Mouse (Mus musculus) lung, adult 18-20 months (tissue): Measurements from ENCODE around the gene Copz1.

Source experiments
- DNase-seq, 2 experiments: peaks; one replicate each; pipeline ENCODE4 v3.0.0; 2022; ENCODE audit warnings: mixed read lengths in 2 of 2

Copz1 gene

DNA sequence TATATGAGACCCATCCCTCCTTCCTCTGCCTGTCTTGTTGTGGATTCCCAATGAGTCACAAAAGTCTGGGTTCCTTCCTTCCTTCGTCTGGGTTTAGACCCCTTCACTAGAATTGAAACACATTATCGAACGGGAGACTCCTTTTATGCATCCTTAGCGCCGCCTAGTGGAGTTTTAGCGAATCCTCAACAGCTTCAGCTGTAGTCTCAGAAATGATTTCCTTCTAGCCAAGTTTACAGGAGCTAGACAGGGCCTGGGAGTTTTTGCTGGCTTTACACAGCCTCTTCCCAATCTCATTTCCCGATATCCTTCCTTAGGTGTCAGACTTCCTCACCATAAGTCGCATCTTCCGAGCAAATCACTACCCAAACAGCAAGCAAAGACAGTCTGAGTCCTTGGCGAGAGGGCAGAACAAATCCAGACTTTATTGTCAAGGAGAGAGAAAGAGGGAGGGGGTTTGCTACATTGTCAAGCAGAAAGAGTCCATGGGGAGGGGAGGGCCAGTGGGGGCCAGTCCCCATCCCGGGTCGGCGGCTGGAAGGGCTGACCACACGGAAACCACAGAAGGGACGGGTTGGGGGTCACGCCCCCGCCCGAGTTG lies 41.1 kb downstream of the Copz1 start:
- DNase-seq = peak in 1 of 2 experiments; percentile 62

DNA sequence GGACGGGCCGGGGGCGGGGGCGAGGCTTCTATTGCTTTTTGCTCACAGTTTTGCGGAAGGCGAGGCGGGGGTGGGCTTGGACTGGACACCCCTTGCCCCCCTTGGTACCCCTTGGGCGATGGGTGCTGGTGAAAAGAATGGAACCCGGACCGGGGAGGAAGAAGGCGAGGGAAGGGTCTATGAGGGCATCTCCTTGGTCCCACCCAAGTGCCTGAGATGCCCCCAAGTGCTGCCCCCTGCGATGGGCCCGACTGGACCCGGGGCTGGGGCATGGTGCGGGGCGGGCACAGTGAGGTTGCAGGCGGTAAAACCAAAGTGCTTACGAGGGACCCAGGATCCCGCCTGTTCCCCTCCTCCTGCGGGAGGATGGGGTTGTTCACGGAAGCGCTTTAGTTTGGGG lies 41.7 kb downstream of the Copz1 start:
- DNase-seq = no peak

DNA sequence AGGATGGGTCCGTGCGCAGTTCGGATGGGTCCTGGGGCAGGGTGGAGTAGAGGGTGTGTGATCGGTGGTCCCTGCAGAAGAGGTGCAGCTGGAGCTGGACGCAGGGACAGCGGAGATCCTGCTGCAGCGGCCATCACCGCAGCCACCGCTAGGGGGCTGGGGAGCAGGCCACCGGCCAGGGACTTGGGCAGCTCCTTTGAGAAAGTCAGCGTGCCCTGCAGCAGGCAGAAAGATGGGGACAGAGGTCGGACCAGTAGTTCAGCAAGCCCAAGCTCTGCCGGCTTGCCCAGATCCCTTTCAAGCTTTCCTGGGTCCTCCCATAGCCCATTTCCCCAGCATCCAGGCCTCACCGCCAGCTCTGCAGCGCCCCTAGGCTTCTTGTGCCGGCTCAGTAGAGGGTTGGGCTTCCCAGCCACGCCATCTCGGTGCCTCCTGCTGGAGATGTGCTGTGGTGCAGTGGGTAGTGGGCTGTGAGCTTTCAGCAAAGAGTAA lies 42.5 kb downstream of the Copz1 start:
- DNase-seq = peak; percentile 64 to 75

DNA sequence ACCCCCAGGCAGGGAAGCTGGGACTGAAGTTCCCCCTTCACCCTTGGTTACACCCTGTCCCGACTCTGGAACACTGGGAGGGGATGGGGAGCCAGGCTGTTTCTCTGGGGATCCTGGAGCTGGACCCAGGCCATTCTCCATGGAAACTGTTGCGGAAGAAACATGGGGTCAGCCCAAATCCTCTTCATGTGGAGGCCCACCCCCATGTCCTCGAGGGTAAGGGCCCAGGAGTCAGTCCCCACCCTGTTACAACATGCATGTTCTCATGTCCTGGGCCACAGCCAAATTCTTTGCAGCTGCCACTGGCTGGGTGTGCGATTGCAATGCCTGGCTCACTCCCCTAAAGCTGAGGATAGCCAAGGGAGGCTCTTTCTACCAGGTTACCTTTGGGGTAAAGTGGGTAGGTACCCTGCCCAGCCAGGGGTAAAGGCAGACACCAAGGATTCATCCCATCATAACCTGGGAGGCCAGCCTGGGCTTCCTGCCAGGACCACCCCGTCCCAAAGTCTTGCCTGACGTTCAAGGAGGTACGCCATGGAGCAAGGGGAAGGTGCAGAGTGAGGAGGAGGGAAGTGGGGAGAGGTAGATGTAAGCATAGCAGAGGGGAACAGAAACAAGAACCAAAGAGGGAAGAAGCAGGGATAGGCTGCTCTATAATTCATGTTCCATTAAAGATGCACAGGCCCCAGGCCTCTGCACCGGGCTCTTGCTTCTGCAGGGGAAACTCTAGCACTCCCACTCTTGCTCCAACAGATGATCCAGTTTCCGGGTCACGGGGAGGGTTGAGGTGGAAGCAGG lies 43.7 kb downstream of the Copz1 start:
- no peak for DNase-seq

DNA sequence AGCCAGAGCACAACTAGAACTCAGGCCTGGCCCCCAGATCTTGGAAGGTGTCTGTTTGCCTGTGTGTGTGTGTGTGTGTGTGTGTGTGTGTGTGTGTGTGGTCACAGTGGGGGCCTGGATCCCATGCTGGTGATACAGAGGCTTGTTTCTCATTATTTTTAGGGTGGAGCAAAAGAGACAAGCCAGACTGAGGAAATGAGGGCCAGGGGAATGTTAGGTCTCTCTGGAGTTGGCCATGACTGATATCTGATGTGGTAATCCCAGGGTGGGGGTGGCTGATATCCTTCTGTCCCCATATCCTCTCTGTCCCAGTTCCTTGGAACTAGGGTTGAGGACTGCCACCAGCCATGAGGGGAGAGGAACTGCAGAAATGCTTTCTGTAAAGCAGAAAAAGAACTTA lies 44.6 kb downstream of the Copz1 start:
- no peak for DNase-seq

DNA sequence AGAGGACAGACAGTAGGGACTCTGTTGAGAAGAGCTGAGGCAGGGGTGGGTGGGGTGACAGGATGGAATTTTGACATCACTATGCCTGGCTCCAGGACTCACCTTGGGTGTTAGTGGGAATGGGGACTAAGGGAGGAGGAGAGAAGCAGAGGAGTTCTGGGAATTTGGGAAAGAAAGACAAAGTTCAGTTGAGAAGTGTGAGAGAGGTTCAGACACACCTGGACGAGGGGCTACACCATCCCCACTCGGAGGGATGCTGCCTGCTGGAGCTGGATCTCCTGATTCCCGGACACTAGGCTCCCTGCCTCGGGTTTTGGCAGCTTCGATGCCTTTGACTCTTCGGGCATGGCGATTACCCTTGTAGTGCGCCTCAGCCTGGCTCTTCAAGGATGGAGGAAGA lies 45.2 kb downstream of the Copz1 start:
- no peak for DNase-seq

DNA sequence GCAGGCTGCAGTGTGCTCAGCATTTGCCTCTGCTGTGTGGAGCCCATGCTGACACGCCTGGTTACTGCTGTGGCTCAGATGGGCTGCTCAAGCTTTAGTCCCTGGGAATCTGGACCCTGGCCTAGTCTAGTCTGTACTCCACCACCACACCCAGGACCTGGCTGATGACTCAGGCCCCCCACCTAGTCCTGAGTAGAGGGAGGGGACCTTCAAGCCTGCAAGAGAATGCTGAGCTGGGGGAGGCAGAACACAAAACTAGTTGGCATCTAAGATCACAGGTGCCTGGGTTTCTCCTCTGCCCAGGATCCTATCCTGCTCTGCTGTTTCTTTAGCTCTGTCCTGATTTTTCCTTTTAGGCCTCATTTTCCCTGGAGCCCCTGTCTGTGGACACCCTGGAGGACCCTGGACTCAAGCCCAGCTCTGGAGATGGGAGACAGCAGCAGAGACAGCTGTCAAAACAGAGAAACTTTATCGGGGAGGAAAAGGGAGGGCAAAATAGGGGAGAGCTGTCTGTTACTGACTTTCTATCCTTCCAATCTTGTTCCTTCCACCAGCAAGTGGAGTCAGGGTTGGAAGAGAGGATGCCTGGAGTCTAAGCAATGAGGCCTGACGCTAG lies 45.8 kb downstream of the Copz1 start:
- no peak for DNase-seq

DNA sequence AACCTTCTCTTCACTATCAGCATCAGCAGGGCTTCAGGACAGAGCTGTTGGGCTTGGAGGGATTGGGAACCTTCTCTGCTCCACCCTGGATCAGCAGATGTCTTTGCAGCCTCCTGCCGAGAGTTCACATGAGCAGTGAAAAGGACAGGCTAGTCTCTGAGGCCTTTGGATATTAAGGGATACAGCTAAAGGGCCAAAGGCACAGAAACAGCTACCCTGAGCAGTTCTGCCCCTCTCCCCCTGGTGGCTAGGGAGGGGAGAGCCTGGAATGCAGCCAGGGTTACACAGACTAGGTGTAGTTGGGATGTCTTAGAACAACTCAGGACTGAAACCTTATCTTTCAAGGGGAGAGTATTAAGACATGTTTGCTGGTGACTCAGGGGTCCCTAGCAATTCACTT lies 48.6 kb downstream of the Copz1 start:
- no peak for DNase-seq

DNA sequence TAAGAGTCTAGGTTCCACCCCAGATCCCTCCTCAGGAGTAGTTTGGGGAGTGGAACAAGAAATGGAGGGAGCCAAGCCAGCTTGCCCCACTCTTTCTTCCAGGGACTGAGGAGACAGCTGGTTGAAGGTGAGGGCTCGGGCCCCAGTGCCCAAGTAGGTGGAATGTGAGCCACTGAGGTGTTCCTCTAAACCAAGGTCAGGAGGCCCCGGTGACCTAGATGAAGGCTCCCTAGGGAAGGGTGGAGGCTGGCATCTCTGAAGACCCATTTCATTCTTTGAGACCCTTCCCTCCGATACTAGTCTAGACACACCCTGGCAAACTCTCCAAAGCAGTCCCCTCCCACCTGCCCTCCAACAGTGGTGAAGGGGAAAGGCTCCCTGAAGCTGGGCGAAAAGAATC lies 49.9 kb downstream of the Copz1 start:
- DNase-seq = no peak

DNA sequence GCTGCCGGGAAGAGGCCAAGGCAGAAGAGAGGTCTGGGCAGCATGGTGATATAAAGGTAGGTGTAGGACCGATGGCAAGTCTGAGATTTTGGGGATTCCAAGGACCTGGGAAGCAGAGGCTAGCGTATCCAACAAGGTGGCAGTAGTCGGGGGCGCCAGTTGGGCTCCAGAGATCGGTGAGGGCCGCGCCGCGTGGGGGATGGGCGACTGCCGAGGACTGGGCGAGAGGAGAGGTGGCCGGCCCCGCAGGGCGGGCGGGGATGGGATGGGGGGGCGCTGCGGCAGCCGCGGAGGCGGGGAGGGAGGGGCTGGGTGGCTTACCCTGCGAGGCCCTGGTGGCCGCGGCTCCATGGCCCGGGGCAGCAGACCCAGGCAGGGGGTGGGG lies 50.5 kb downstream of the Copz1 start:
- DNase-seq = no peak

DNA sequence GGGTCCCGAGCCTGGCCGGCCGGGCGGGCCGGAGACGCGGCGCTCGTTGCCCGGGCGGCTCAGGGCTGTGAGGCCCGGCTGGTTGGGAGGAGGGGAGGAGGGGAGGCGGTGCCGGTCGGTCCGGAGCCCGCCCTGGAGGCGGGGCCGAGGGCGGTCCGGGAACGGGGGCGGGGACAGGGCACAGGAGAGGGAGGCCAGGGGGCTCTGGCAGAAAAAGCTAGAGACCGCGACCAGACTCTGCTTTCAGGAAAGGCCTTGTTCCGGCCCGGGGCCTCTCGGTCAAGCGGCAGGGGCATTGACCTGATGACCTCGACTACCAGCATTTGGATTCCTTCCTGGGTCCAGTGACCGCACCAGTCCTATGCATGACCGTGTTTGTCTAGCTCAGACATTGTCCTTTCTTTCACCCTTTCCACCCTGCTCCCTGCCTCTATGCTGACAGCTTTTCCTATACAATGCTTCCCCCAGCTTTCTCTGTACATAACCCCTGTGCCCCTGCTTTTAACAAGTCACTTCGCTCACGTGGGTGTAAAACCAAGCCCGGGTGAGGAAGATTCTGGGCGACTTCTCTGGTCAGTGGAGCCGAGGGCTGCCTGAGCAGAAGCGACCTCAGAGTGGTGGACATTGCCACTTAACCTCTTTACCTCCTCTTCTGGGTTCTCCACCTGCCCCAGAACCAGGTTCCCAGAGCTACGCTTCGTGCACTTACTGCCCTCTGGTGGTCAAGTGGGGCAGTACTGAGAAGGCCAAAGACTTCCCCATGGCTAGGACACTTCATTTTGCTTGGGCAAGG lies 51.1 kb downstream of the Copz1 start:
- DNase-seq = peak; percentile 85 to 88

DNA sequence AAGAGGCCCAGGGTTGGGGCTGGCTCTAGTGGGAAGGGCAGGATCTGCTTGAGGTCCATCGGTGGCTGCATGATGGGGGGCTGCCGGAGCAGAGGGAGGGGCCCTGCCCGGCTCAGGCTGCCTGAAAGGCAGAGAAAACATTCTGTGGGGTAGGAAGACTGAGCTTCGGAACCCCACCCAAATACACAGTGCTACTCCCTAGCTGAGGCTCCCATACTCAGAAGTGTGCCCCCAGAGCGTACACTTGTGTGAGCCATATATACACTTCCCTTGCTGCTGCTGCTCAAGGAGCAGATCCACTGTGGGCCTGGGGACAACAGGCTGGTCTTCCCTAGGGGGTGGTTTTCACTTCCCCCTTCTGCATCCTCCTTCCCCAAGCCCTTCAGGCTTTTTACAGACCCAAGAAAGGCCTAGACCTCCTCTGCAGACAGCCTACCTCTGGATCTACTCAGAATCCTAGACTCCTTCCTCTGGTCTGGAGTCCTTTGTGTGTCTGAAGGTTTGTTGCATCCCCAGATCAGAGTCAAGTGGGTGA lies 60.6 kb downstream of the Copz1 start:
- no peak for DNase-seq

DNA sequence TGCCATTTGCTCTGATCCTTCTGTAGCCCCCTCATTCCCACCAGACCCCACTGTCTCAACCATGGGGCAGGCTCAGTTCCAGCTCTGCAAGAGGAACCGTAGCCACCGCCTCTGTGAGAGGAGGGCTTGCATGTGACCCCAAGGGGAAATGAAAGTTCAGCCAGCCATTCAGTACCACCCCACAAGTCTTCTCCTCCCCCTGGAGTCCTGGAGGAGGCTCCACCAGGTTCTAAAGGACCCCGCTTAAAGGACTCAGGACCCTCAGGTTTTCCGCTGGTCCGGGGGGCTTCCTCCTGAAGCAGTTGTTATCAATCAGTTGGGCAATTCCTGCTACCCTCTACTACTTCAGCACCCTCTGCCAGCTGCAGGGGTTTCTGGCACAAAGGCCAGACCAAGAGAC lies 61.2 kb downstream of the Copz1 start:
- peak in 1 of 2 experiments; percentile 54 for DNase-seq

DNA sequence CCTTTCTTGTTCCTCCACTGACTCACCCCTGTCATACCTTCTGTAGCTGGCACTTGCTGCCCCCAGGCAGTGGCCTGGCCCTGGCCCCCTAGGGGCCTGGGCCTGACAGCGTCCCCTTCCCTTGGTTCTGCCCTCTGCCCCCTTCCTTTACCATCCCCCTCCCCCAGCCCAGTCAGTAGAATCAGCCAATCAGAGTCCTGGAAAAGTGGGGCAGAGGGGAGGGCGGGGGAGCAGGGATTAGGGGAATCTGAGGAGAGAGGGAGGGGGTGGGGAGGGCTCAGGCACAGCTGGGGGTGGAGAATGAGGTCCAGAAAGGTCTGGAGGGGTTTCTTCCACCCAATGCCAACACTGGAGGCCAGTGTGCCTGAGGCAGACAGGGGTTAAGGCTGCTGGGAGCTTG lies 61.7 kb downstream of the Copz1 start:
- no peak for DNase-seq

DNA sequence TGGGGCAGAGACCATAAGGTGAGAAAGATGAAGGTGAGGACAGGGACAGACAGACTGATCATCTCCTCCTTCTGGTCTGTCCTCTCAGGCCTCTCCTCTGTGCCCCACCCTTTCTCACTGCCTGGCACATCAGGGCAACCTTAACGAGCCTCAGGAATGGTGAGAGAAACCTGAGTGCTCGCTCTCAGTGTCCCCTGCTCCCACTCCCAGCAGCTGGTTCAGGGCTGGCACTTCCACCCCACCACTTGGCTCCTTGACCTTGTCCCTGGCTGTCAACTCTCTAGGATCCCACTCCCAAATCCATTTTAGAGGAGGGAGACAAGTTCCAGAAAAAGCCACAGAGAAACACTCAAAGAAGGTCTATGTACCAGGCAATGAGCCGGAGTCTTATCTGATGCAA lies 62.5 kb downstream of the Copz1 start:
- DNase-seq = no peak

DNA sequence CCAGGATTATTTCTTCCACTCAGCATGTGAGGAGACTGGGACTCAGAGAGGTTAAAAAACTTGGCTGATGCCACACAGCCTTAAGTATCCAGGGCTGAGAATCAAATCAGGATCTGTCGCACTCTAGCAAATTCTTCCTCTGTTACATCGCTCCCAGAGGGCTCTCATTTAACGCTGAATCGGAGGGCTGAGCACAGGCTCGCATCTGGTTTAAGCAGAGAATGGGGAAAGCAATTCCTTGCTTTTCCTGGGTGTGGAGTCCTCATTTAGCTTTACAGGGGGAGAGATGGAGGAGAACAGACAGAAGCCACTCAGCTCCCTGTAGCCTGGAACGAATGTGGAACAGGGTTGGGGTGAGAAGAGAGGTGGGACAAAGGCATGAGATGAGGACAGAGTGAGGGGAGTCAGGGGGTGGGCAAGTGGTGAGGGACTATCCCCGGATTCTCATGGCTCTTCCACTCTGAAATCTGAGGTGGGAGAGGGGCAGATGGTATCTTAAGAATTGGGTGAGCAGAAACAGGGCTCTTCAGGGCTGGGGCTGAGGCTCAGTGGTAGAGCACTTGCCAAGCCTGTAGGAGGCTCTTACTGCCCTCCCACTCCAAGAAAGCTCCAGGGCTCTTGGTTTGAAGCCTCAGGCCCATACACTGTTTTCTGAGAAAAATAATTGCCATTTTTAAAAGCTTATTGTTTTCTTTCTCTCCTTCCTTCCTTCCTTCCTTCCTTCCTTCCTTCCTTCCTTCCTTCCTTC lies 63.1 kb downstream of the Copz1 start:
- DNase-seq = no peak

DNA sequence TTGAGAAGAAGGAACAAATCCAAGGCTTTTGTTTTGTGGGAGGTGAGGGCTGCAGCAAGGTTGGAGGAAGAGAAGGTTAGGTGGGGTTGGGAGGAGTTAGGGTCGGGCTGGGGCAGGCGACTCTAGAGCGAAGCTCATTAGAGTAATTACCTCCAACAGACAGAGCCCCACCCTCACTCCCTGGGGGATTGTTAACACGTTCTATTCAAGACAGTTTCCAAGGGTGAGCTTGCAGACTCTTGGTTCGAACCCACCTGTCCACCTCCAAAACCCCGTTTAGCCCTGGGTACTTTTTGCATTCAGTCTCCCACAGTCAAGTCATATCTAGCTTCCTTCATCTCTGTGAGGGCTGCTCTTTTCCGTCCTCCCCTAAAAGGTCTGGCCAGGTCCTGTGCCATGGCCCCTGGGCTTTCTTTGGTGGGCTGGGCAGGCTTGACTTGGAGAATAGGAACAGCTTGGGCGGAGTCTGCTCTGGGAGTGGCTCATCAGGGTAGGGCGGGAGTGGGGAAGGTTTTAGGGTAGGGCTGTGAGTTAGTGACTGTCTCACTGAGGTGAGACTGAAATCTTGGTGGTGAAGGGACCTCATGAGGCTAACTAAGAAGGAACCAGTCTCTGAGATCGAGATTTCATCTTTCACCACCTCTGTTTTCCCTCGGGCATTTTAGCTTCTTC lies 64.6 kb downstream of the Copz1 start:
- DNase-seq = no peak

DNA sequence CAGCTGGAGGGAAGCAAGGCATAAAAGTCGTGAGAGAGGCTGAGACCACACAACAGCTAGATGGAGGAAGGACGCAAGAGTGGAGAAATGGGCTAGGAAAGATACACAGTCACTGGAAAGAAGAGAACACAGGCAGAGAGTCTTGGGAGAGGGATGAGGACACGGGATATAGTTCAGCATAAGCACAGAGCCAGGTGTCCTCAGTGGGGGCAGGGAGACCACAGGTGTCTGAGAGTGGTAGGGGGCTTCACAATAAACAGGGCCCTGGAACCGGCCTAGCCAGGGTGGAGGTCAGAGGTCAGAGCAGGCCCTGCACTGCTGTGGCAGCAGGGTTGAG lies 66.3 kb downstream of the Copz1 start:
- DNase-seq = no peak

DNA sequence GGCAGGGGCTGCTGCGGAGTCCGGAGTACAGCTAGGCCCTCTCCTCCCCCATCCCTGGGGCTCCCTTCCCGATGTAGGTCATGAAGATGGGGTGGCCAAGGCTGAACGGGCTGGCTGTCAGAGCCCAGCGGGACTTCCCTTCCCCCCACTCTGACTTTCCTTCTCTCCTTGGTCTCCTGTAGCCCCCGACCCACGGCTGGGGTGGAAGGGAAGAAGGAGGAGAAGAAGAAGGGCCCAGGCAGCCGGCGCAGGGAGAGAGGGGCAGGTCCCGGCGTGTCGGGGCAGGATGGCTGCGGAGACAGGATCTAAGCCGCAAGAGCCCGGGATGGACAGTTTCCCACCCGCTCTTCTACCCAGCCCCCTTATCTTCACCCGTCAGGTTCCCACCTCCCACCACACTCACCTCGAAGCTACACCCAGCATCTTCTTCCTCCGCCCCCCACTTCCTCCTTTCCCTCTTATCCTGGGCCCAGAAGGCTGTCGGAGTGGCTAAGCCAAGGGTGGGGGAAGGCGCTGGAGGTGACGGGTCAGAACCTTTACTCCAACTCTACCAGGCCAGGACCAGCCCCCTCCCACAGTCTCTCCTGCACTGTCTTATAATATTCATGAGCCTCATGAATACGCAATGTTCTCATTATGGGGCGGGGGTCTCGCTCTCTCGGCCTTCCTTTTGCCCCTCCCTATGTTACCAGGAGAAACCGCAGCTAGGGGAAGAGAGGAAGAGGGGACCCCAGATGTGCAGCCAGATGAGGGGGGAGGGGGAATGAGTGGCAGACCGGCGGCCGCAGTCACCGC lies 66.8 kb downstream of the Copz1 start:
- DNase-seq = no peak

DNA sequence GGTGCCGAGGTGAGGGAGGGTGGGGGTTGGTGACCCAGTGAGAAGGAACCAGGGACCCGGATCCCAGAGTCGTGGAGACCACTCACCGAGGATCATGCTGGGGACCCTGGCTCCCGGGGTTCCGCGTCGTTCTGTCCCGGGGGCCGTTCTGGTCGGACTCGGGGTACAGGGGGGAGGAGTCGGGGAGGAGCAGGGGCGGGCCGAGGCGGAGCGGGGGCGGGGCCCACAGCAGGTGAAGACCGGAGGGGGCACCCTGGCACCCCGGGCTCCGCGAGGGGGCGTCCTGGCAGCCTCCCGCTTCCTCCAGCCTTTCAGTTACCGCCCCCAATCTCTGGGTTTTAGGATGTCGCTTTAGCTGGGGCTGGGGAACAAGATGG lies 67.4 kb downstream of the Copz1 start, which contains the start of gene Zfp385a:
TSS of gene Zfp385a (minus strand) at position 133 of the 377 bp plus-strand sequence.
- no peak for DNase-seq

DNA sequence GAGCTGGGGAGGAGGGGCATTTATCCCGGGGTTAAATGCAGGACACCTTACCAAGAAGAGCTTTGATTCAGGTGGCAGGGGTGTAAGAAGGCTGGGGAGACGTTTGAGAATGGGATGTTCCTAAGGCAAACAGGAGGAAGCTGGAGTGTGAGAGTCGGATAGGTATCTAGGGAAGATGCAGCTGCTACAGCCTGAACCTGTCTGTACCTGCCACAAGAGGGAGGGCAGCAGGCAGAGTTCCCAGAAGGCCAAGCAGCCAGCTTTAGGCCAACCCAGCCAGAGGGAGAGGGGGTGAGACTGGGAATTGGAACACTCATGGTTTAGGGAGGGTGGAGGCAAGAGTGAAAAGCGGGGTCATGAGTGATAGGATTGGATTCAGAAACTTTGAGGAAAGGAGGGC lies 68.3 kb downstream of the Copz1 start:
- no peak for DNase-seq
